Mouse (Mus musculus): ENCODE results near the gene Col4a2. TPM values are rescaled to one million over a fixed set of nuclear protein-coding genes. Genes with fewer than 3 reads are reported as not detected.

Col4a2 gene
- polyA plus RNA-seq, 1 experiment from 2014 or later: 61.4 TPM

DNA sequence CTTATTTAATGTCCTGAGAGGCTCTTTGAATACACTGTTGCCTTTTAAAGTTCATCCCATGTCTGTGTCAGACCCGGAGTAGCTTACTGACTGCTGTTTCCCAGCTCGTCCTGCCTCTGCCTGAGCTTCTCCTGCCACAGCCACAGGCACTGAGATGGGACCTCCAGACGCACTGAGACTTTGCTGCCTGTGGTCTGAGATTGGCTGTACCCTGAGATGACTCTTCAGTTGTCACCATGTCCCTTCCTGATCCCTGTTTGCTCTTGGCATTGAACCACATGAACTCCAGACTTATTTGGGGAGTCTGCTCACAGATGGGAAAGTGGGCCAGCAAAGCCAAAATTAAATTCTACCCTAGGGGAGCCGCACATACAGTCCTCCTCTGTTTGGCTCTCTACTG lies 54.1 kb downstream of the Col4a2 start:
- WGBS: 78% methylated on average over 4 of the region's 4 CpGs
- Histone ChIP-seq H3K4me3 (replicated peaks) (no peak overlapping the region), H3K27ac (no peak overlapping the region), H3K9ac (no peak overlapping the region), H3K4me2 (replicated peaks) (no peak overlapping the region), H3K4me1 (replicated peaks) (peaks cover 20% of the 10 kb centered on the region), H3K27me3 (replicated peaks) (no peaks in the 10 kb centered on the region), H3K36me3 (no peaks in the 10 kb centered on the region), H3K9me3 (no peaks in the 10 kb centered on the region)
- no peak for ATAC-seq

GRCm38 (mm10) chr8:11367670-11368069 lies 55.1 kb downstream of the Col4a2 start:
- Histone ChIP-seq H3K4me2 (replicated peaks) (no peak overlapping the region), H3K9ac (no peak overlapping the region), H3K9me3 (no peaks in the 10 kb centered on the region), H3K36me3 (no peaks in the 10 kb centered on the region), H3K4me1 (replicated peaks) (peaks cover 11% of the 10 kb centered on the region), H3K27ac (no peak overlapping the region), H3K4me3 (replicated peaks) (no peak overlapping the region), H3K27me3 (replicated peaks) (no peaks in the 10 kb centered on the region)
- WGBS: 78% methylated on average over 5 of the region's 5 CpGs
- no peak for ATAC-seq

DNA sequence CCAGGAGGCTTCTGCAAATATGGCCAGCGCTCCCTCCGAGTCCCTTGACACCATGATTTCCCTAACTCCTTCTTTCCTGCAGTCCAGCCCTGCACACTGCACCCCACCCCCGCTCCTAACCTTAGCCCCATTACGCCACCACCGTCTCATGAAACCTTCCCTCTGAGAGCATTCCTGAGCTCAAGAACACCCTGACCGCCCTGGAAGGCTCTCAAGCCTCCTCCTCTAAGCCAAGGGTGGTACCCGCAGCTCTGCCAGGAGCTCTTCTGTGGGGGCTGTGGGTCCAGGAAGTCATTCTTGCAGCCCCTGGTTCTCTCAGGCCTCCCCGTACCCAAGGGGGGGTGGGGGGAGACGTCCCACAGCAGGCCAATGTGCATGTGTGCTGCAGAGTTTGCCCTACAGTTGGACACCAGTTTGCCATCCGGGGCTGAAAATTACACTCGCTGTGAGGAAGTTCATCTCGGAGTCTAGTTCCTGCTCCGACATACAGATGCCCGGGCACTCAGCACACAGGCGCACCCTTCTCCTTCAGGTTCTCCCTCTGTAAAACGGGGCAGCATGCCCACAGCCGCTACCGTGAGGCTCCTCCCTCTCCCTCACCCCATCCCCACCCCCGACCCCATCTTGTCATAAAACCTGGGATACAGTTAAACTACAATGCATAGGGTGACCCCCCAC lies 57.1 kb downstream of the Col4a2 start:
- Histone ChIP-seq H3K27ac (peak overlapping the region; percentile 5; the same call in 1 of the 2 replicates), H3K9me3 (no peaks in the 10 kb centered on the region), H3K36me3 (no peaks in the 10 kb centered on the region), H3K27me3 (replicated peaks) (no peaks in the 10 kb centered on the region), H3K4me3 (replicated peaks) (no peak overlapping the region), H3K9ac (no peak overlapping the region), H3K4me1 (replicated peaks) (0 out of 2 replicates have a peak, but pooled peaks cover 9% of the 10 kb centered on the region), H3K4me2 (replicated peaks) (no peak overlapping the region)
- WGBS: 78% methylated on average over 19 of the region's 19 CpGs
- ATAC-seq: peak; percentile 39; the same call in 1 of the 2 replicates

- H3K4me3 ChIP-seq (replicated peaks): no peak overlapping the region
- H3K9me3 ChIP-seq: no peaks in the 10 kb centered on the region
- H3K27me3 ChIP-seq (replicated peaks): no peaks in the 10 kb centered on the region
- 0 out of 2 replicates have a peak overlapping the region, but pooled peaks have one; percentile 3 for H3K27ac ChIP-seq
- WGBS: 70% methylated on average over 10 of the region's 10 CpGs
- peaks cover 17% of the 10 kb centered on the region for H3K4me1 ChIP-seq (replicated peaks)
- H3K4me2 ChIP-seq (replicated peaks): no peak overlapping the region
- no peak for ATAC-seq
- no peak overlapping the region for H3K9ac ChIP-seq
- H3K36me3 ChIP-seq: no peaks in the 10 kb centered on the region
These were observed 58.7 kb downstream of the Col4a2 start for GRCm38 (mm10) chr8:11371347-11371746.

DNA sequence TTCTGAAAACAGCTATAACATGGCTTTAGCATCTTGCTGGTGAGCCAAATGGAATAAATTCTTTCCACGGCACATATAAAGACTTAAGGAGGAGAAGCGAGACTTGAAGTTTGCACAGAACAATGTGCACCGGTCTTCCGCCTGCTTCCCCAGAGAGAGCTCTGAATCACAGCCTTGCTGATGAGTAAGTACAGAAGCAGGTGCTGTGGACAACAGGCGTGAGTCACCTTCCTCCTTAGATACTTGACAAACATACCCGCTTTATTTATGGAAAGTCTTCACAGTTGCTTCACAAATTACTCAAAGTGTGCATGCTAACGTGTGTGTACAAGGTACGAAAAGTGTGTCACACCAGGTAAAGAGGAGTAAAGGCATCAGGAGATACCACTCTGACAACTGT lies 59.5 kb downstream of the Col4a2 start:
- H3K4me1 ChIP-seq (replicated peaks): peaks cover 23% of the 10 kb centered on the region
- H3K9me3 ChIP-seq: no peaks in the 10 kb centered on the region
- 86% methylated on average over 8 of the region's 8 CpGs for WGBS
- H3K27me3 ChIP-seq (replicated peaks): no peaks in the 10 kb centered on the region
- no peak overlapping the region for H3K4me2 ChIP-seq (replicated peaks)
- H3K36me3 ChIP-seq: no peaks in the 10 kb centered on the region
- no peak overlapping the region for H3K4me3 ChIP-seq (replicated peaks)
- H3K27ac ChIP-seq: 0 out of 2 replicates have a peak overlapping the region, but pooled peaks have one; percentile 3
- no peak for ATAC-seq
- H3K9ac ChIP-seq: no peak overlapping the region

DNA sequence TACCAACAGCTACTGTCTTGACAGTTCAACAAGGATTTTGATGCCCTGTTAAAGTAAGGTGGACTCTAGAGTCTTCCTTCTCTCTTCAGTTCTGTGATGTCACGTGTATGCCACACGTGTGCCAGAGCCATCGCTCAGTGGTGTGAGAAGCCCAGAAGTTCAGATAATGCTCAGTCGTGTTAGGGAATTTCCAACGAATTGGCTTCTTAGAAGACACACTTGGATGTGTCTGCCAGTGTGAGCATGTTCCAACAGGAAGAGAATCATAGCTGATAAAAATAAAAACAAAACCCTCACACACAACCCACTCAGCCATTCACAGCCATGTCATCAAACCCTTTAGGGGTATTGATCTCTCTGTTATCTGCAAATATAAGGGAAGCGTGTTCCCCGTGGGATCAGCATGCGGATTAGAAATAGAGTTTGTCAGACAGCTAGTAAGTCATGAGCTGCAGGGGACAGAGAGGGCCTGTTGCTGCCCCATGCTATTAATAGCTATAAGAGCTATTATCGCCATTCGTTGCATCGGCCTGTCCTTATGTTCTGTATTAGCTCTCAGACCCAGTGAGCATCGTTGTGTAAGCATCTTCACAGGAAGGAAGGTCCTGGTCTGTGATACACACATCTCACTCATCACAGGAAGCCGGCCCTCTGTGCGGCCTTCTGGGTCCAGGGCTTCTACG lies 61.2 kb downstream of the Col4a2 start:
- H3K36me3 ChIP-seq: no peaks in the 10 kb centered on the region
- no peaks in the 10 kb centered on the region for H3K27me3 ChIP-seq (replicated peaks)
- WGBS: 76% methylated on average over 15 of the region's 15 CpGs
- H3K4me3 ChIP-seq (replicated peaks): no peak overlapping the region
- no peak overlapping the region for H3K9ac ChIP-seq
- ATAC-seq: no peak
- H3K4me2 ChIP-seq (replicated peaks): no peak overlapping the region
- no peaks in the 10 kb centered on the region for H3K9me3 ChIP-seq
- H3K4me1 ChIP-seq (replicated peaks): peaks cover 27% of the 10 kb centered on the region
- H3K27ac ChIP-seq: no peak overlapping the region

- no peak overlapping the region for H3K4me3 ChIP-seq (replicated peaks)
- H3K4me2 ChIP-seq (replicated peaks): no peak overlapping the region
- no peak overlapping the region for H3K9ac ChIP-seq
- H3K27me3 ChIP-seq (replicated peaks): no peaks in the 10 kb centered on the region
- 82% methylated on average over 15 of the region's 15 CpGs for whole genome bisulfite sequencing
- H3K4me1 ChIP-seq (replicated peaks): peaks cover 23% of the 10 kb centered on the region
- H3K9me3 ChIP-seq: no peaks in the 10 kb centered on the region
- H3K27ac ChIP-seq: peak overlapping the region; percentile 11; the same call in 1 of the 2 replicates
- H3K36me3 ChIP-seq: no peaks in the 10 kb centered on the region
- ATAC-seq: no peak
These were observed 61.9 kb downstream of the Col4a2 start for GRCm38 (mm10) chr8:11374326-11375076.

GRCm38 (mm10) chr8:11375749-11376438 lies 63.3 kb downstream of the Col4a2 start:
- Histone ChIP-seq H3K4me3 (replicated peaks) (no peak overlapping the region), H3K27me3 (replicated peaks) (no peaks in the 10 kb centered on the region), H3K4me2 (replicated peaks) (no peak overlapping the region), H3K36me3 (no peaks in the 10 kb centered on the region), H3K9ac (no peak overlapping the region), H3K27ac (peak overlapping the region; percentile 61), H3K9me3 (no peaks in the 10 kb centered on the region), H3K4me1 (replicated peaks) (peaks cover 20% of the 10 kb centered on the region)
- peak; percentile 75 for ATAC-seq
- WGBS: 43% methylated on average over 18 of the region's 18 CpGs

- no peaks in the 10 kb centered on the region for H3K36me3 ChIP-seq
- H3K9ac ChIP-seq: no peak overlapping the region
- no peak overlapping the region for H3K4me2 ChIP-seq (replicated peaks)
- peak overlapping the region; percentile 38; the same call in 1 of the 2 replicates for H3K27ac ChIP-seq
- no peak for ATAC-seq
- no peaks in the 10 kb centered on the region for H3K9me3 ChIP-seq
- no peak overlapping the region for H3K4me3 ChIP-seq (replicated peaks)
- peaks cover 32% of the 10 kb centered on the region for H3K4me1 ChIP-seq (replicated peaks)
- no peaks in the 10 kb centered on the region for H3K27me3 ChIP-seq (replicated peaks)
- 79% methylated on average over 16 of the region's 16 CpGs for WGBS
These were observed 65.0 kb downstream of the Col4a2 start for GRCm38 (mm10) chr8:11377391-11378210.

- Histone ChIP-seq H3K4me1 (replicated peaks) (peaks cover 33% of the 10 kb centered on the region), H3K27me3 (replicated peaks) (no peaks in the 10 kb centered on the region), H3K4me2 (replicated peaks) (no peak overlapping the region), H3K36me3 (no peaks in the 10 kb centered on the region), H3K9ac (no peak overlapping the region), H3K9me3 (no peaks in the 10 kb centered on the region), H3K27ac (no peak overlapping the region; the same call in 1 of the 2 replicates), H3K4me3 (replicated peaks) (no peak overlapping the region)
- no peak for ATAC-seq
- 72% methylated on average over 7 of the region's 7 CpGs for WGBS
These were observed 67.0 kb downstream of the Col4a2 start for GRCm38 (mm10) chr8:11379590-11379989.

DNA sequence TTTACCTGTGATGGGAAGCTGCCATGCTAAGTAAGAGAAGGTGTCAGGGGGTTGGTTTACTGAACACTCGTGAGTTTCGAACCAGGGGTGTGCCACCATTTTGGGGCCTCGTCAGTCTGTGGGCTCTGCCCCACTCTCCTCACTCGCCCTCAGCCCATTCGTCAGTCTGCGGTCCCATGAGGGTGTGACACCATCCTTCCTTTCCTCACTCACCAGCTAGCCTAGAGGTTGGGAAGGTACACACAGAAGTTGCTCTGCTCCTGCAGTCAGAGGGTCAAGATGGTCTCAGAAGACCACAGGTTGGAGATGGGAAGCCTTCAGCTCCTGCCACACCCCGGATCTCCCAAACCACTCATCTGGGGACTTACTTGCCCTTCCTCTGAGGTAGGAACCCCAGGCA lies 68.9 kb downstream of the Col4a2 start:
- ATAC-seq: no peak
- no peaks in the 10 kb centered on the region for H3K9me3 ChIP-seq
- no peak overlapping the region for H3K4me2 ChIP-seq (replicated peaks)
- H3K4me3 ChIP-seq (replicated peaks): no peak overlapping the region
- WGBS: 92% methylated on average over 7 of the region's 7 CpGs
- no peak overlapping the region for H3K9ac ChIP-seq
- no peaks in the 10 kb centered on the region for H3K27me3 ChIP-seq (replicated peaks)
- H3K4me1 ChIP-seq (replicated peaks): peaks cover 24% of the 10 kb centered on the region
- H3K36me3 ChIP-seq: no peaks in the 10 kb centered on the region
- peak overlapping the region; percentile 38 for H3K27ac ChIP-seq

Measured in intestine, embryonic 15.5 days (tissue).